Mouse (Mus musculus): Measurements from ENCODE around the gene Slc6a21.

- TF ChIP-seq MYOG (IDR thresholded peaks at IDR 0.05; ENCODE audit: control insufficient read depth in 1 of 3, insufficient read depth in 1 of 3, insufficient read length in 2 of 3, low read depth in 2 of 3) (no peak), USF1 (IDR thresholded peaks at IDR 0.05; ENCODE audit: low read depth) (no peak), E2F4 (IDR thresholded peaks at IDR 0.05; ENCODE audit: insufficient read depth) (no peak), POLR2AphosphoS2 (IDR thresholded peaks at IDR 0.05; ENCODE audit: insufficient read length, low read depth) (no peak), CEBPB (IDR thresholded peaks at IDR 0.05; ENCODE audit: insufficient read depth, poor library complexity, severe bottlenecking) (no peak), POLR2A (IDR thresholded peaks at IDR 0.05; ENCODE audit: insufficient read length, low read depth) (no peak)
Measured at GRCm38 (mm10) chr7:45240109-45240508, 37.2 kb upstream of the Slc6a21 start.
